Mouse (Mus musculus) liver, embryonic 15.5 days (tissue): ENCODE measurements around the gene Lmx1b. TPM values are rescaled to one million over a fixed set of nuclear protein-coding genes. Genes with fewer than 3 reads are reported as not detected.

Source experiments
- ATAC-seq: fragments of 200-750 bp; cut with Nextera tagmentation; 2 replicates; pipeline ENCODE4 v1.8.0; 2017; ENCODE audit warnings: moderate number of reproducible peaks, mild to moderate bottlenecking, moderate library complexity; ENCODE audit not compliant: insufficient read depth
- H3K27ac ChIP-seq: fragments of 300-500 bp; sonication (generic); replicated peaks from 2 replicates; pipeline ENCODE4 v1.5.1; 2015; ENCODE audit warnings: mild to moderate bottlenecking, inconsistent platforms
- H3K27me3 ChIP-seq: fragments of 300-500 bp; sonication (generic); 2 replicates; pipeline ENCODE4 v1.6.1; 2015; ENCODE audit warnings: mild to moderate bottlenecking, inconsistent platforms
- H3K36me3 ChIP-seq: fragments of 300-500 bp; sonication (generic); replicated peaks from 2 replicates; pipeline ENCODE4 v1.6.1; 2015; ENCODE audit warnings: moderate library complexity, mild to moderate bottlenecking, inconsistent platforms
- H3K4me1 ChIP-seq: fragments of 300-500 bp; sonication (generic); replicated peaks from 2 replicates; pipeline ENCODE4 v1.6.1; 2015; ENCODE audit warnings: inconsistent platforms
- H3K4me2 ChIP-seq: fragments of 300-500 bp; sonication (generic); 2 replicates; pipeline ENCODE4 v1.6.1; 2015; ENCODE audit warnings: moderate library complexity, mild to moderate bottlenecking, inconsistent platforms
- H3K4me3 ChIP-seq: fragments of 300-500 bp; sonication (generic); replicated peaks from 2 replicates; pipeline ENCODE4 v1.5.1; 2015; ENCODE audit warnings: mild to moderate bottlenecking, inconsistent platforms
- H3K9ac ChIP-seq: fragments of 300-500 bp; sonication (generic); 2 replicates; pipeline ENCODE4 v1.6.1; 2015; ENCODE audit warnings: moderate library complexity, mild to moderate bottlenecking, inconsistent platforms
- H3K9me3 ChIP-seq: fragments of 300-500 bp; sonication (generic); replicated peaks from 2 replicates; pipeline ENCODE4 v1.6.1; 2016; ENCODE audit warnings: inconsistent platforms
- WGBS: fragments of 180-500 bp; shearing (Covaris S2); methylation state at CpG from one replicate; pipeline ENCODE4 v1.1.7; 2015; ENCODE audit warnings: mixed read lengths; ENCODE audit not compliant: insufficient replicate concordance; 5-methylcytosine and 5-hydroxymethylcytosine counted together
- polyA plus RNA-seq: library from polyadenylated mRNA; unstranded; fragments of >200 nt; fragmentation: Nextera tagmentation; extraction: Ambion mirVana; gene quantifications from 2 replicates; pipeline ENCODE4 v1.2.1, GENCODE M21; 2015

Gene Lmx1b
- polyA plus RNA-seq, 1 experiment from 2014 or later: not detected

DNA sequence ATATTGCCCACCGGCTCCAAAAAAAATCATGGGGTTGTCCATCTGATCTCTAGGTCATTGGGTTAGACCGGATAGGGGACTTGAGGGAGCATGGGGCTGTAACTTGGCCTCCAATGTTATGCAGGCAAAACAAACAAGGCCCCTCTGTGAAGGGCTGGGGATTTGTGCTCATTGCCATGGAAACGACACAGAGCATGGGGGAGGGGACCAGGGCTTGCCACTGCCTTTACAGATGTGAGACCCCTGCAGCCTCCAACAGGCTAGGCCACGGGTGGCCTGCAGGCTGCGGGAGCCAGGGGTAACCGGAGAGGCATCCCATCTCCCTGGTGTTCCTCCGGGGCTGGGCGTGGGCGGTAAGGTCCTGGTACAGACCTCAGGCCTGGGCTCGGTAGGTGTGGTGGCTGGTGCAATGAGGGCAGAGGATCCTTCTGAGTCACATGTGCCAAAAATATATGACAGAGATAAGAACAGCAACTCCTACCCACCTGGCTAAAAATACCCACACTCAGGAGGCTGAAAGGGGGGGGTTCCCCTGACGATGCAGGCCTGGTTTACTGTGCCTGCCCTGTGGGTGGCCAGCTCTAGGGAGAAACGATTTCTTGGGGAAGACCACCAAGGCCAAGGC lies 47.3 kb downstream of the Lmx1b start:
- 32% methylated on average over 12 of the region's 12 CpGs for WGBS
- Histone ChIP-seq H3K36me3 (no peaks in the 10 kb centered on the region), H3K4me2 (no peak overlapping the region), H3K4me3 (no peak overlapping the region), H3K4me1 (no peaks in the 10 kb centered on the region), H3K9me3 (no peaks in the 10 kb centered on the region), H3K27ac (no peak overlapping the region), H3K27me3 (peaks cover 2% of the 10 kb centered on the region; the same call in 1 of the 2 replicates), H3K9ac (no peak overlapping the region)
- no peak for ATAC-seq

DNA sequence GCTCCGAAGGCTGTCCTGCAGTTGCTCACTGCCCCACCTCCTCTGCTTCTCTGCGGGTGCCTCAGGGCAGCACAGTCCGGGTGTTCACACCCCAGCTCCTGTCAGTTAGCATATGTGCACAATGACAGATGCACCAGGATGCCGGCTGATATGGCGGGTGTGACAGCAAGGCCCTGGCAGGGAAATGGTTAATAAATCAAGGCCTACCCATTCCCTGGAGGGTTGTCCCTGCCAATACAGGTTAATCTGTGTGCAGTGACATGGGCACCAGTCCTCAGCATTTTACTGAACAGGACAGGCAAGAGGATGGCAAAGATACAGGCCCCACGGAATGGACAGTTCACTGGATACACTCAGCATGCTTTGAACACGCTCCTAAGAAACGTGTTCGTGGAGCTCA lies 51.0 kb downstream of the Lmx1b start:
- no peak overlapping the region for H3K4me2 ChIP-seq
- H3K27ac ChIP-seq: no peak overlapping the region
- no peak overlapping the region for H3K9ac ChIP-seq
- no peak overlapping the region for H3K4me3 ChIP-seq
- H3K36me3 ChIP-seq: no peaks in the 10 kb centered on the region
- ATAC-seq: no peak
- H3K27me3 ChIP-seq: peaks cover 28% of the 10 kb centered on the region
- H3K9me3 ChIP-seq: no peaks in the 10 kb centered on the region
- H3K4me1 ChIP-seq: no peaks in the 10 kb centered on the region
- 57% methylated on average over 9 of the region's 9 CpGs for WGBS

GRCm38 (mm10) chr2:33584937-33585910 lies 55.1 kb downstream of the Lmx1b start:
- WGBS: 33% methylated on average over 29 of the region's 29 CpGs
- Histone ChIP-seq H3K27ac (no peak overlapping the region), H3K27me3 (peaks cover 69% of the 10 kb centered on the region), H3K9me3 (no peaks in the 10 kb centered on the region), H3K9ac (no peak overlapping the region), H3K4me3 (no peak overlapping the region), H3K4me1 (0 out of 2 replicates have a peak, but pooled peaks cover 5% of the 10 kb centered on the region), H3K36me3 (no peaks in the 10 kb centered on the region), H3K4me2 (no peak overlapping the region)
- no peak for ATAC-seq

DNA sequence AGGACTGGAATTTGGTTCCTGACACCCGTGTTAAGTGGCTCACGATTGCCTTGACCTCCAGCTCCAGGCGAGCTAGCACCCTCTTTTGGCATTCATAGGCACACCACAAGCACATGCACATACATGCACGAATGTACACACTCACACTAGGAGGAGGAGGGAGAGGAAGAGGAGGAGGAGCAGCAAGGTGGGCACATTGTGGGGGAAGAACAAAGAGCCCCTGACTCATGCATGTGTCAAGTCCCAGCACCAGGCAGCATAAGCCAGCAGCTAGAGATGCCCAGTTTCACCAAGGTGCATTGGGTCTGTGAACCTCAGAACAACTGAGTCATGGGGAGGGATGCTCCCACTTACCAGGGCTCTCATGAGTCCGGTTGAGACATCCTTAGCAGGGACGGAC lies 56.5 kb downstream of the Lmx1b start:
- H3K4me3 ChIP-seq: no peak overlapping the region
- no peak overlapping the region for H3K9ac ChIP-seq
- H3K9me3 ChIP-seq: no peaks in the 10 kb centered on the region
- ATAC-seq: no peak
- no peaks in the 10 kb centered on the region for H3K36me3 ChIP-seq
- H3K27me3 ChIP-seq: peaks cover 82% of the 10 kb centered on the region
- 0 out of 2 replicates have a peak, but pooled peaks cover 5% of the 10 kb centered on the region for H3K4me1 ChIP-seq
- no peak overlapping the region for H3K27ac ChIP-seq
- WGBS: 12% methylated on average over 6 of the region's 6 CpGs
- no peak overlapping the region for H3K4me2 ChIP-seq

- WGBS: 2% methylated on average over 4 of the region's 4 CpGs
- H3K27me3 ChIP-seq: peaks cover 87% of the 10 kb centered on the region
Measured at GRCm38 (mm10) chr2:33583317-33583716, 57.0 kb downstream of the Lmx1b start.

DNA sequence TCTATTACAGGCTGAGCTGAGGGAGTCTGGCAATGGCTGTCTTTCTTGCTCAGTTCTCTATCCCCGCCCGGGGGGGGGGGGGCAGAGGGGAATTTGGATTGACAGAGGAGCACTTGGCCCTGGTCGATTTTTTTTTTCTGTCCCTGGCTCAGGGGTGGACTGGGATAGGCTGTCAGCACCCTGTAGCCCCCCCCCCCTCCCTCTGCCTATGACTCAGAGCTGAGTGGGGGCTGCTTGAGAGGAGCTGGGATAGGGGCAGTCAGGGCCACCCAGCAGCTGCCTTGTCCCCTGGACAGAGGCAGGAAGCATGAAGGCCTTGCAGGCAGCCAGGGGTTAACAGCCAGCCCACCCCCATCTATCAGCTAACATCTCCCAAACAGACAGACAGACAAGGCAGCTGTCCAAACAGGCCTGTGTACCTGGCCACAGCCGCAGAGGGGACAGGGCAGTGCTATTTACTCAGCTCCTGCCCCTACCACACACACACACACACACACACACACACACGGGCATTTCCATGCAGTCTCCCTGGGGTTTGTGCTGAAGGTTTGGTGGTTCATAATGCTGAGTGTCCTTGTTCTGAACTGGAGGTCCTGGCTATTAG lies 57.8 kb downstream of the Lmx1b start:
- no peak overlapping the region for H3K9ac ChIP-seq
- no peaks in the 10 kb centered on the region for H3K36me3 ChIP-seq
- 5% methylated on average over 5 of the region's 5 CpGs for WGBS
- no peak overlapping the region for H3K27ac ChIP-seq
- no peaks in the 10 kb centered on the region for H3K9me3 ChIP-seq
- H3K27me3 ChIP-seq: peaks cover 94% of the 10 kb centered on the region
- peak overlapping the region; percentile 13; the same call in 1 of the 2 replicates for H3K4me2 ChIP-seq
- ATAC-seq: peak; percentile 72
- H3K4me1 ChIP-seq: 0 out of 2 replicates have a peak, but pooled peaks cover 5% of the 10 kb centered on the region
- H3K4me3 ChIP-seq: no peak overlapping the region

More at GRCm38 (mm10) chr2:33583317-33583716, 57.0 kb downstream of the Lmx1b start:
- Histone ChIP-seq H3K4me3 (no peak overlapping the region), H3K4me2 (no peak overlapping the region), H3K9me3 (no peaks in the 10 kb centered on the region), H3K27ac (no peak overlapping the region), H3K4me1 (0 out of 2 replicates have a peak, but pooled peaks cover 5% of the 10 kb centered on the region), H3K9ac (no peak overlapping the region), H3K36me3 (no peaks in the 10 kb centered on the region)
- no peak for ATAC-seq

GRCm38 (mm10) chr2:33581866-33582265 lies 58.4 kb downstream of the Lmx1b start:
- WGBS: 9% methylated on average over 8 of the region's 8 CpGs
- peaks cover 97% of the 10 kb centered on the region for H3K27me3 ChIP-seq
- H3K36me3 ChIP-seq: no peaks in the 10 kb centered on the region
- 0 out of 2 replicates have a peak overlapping the region, but pooled peaks have one; percentile 13 for H3K4me2 ChIP-seq
- H3K9me3 ChIP-seq: no peaks in the 10 kb centered on the region
- ATAC-seq: no peak
- no peak overlapping the region for H3K27ac ChIP-seq
- no peak overlapping the region for H3K9ac ChIP-seq
- H3K4me3 ChIP-seq: no peak overlapping the region
- H3K4me1 ChIP-seq: 0 out of 2 replicates have a peak, but pooled peaks cover 5% of the 10 kb centered on the region

DNA sequence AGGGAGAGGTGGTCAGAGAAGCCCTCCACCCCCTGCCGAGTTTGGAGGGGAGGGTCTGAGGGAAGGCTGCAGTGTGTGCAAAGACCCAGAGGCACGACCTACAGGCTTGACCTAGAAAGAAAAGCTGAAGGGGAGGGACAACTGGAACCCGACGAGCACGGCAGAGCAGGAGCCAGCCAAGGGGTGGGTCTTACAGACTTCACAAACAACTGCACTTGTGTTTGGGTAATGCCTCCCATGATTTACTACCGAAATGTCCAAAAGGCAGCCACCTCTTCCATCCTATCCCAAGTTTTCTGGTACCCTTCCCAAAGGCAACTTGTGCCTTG lies 58.9 kb downstream of the Lmx1b start:
- WGBS: 2% methylated on average over 6 of the region's 6 CpGs
- no peak overlapping the region for H3K9ac ChIP-seq
- peaks cover 97% of the 10 kb centered on the region for H3K27me3 ChIP-seq
- no peak for ATAC-seq
- H3K4me2 ChIP-seq: peak overlapping the region; percentile 55; the same call in 1 of the 2 replicates
- H3K27ac ChIP-seq: no peak overlapping the region
- 0 out of 2 replicates have a peak, but pooled peaks cover 5% of the 10 kb centered on the region for H3K4me1 ChIP-seq
- no peak overlapping the region for H3K4me3 ChIP-seq
- H3K36me3 ChIP-seq: no peaks in the 10 kb centered on the region
- no peaks in the 10 kb centered on the region for H3K9me3 ChIP-seq

- Histone ChIP-seq H3K4me3 (peak overlapping the region; percentile 18; the same call in 1 of the 2 replicates), H3K27me3 (peaks cover 95% of the 10 kb centered on the region), H3K9ac (no peak overlapping the region), H3K4me2 (peak overlapping the region; percentile 55), H3K9me3 (no peaks in the 10 kb centered on the region), H3K27ac (no peak overlapping the region), H3K4me1 (0 out of 2 replicates have a peak, but pooled peaks cover 5% of the 10 kb centered on the region), H3K36me3 (no peaks in the 10 kb centered on the region)
- no peak for ATAC-seq
- WGBS: 1% methylated on average over 34 of the region's 34 CpGs
Measured at GRCm38 (mm10) chr2:33580697-33581448, 59.4 kb downstream of the Lmx1b start.

DNA sequence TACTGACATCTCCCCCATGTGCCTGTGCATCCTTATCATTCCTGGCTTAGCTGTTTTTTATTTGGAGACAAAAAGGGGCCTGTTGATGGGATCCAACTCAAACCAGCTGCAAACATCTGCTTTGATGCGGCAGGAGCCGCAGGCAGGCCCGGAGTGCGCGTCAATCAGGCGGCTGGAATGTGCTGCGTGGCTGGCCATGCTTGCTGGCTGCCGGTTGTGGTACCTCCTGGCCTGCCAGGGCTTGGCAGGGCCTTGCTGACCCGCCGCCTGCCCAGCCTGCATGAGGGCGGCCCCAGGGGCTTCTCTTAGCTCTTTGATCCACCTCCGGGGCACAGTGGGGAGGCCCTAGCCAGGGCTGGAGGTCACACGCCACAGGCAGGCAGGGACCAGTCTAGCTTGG lies 64.9 kb downstream of the Lmx1b start:
- Histone ChIP-seq H3K4me2 (no peak overlapping the region), H3K27ac (no peak overlapping the region), H3K4me3 (no peak overlapping the region), H3K4me1 (no peaks in the 10 kb centered on the region), H3K9ac (no peak overlapping the region), H3K27me3 (peaks cover 72% of the 10 kb centered on the region), H3K36me3 (no peaks in the 10 kb centered on the region), H3K9me3 (no peaks in the 10 kb centered on the region)
- no peak for ATAC-seq
- 30% methylated on average over 13 of the region's 13 CpGs for WGBS
